Mouse (Mus musculus) testis, postnatal 14 days (tissue): ENCODE measurements around the gene D17H6S53E.

Source experiments
- DNase-seq: peaks from one replicate; pipeline ENCODE4 v3.0.0; 2021; ENCODE audit warnings: low spot score

Gene D17H6S53E

DNA sequence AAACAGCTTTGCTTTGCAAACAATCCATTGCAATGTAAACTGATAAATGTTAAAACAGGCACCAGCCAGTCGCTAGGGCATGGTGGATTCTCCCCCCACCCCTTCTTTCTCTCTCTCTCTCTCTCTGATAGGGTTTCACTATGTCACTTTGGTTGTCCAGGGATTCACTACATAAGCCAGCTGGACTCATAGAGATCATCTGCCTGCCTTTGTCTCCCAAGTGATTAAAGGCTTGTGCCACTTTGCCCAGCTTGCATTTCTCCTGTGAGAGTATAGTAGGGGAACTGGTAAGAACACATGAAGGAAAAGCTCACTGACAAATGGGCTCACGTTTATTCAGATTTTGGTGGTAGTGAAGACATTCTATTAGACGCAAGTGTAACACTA is 6.0 kb downstream of the D17H6S53E start:
- DNase-seq = no peak

DNA sequence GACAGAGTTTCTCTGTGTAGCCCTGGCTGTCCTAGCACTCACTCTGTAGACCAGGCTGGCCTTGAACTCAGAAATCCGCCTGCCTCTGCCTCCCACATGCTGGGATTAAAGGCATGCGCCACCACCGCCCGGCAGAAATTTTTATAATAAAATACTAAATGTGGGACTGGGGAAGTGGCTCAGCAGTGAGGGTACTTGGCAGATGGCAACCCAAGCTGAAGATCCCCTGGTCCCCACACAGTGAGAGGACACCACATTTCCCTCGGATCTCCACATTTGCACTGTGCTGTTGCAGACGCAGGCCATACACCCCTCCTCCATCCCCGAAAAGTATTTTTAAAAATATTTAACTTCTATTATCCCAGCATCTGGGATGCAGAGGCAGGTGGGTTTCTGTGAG is 7.3 kb downstream of the D17H6S53E start:
- no peak for DNase-seq

DNA sequence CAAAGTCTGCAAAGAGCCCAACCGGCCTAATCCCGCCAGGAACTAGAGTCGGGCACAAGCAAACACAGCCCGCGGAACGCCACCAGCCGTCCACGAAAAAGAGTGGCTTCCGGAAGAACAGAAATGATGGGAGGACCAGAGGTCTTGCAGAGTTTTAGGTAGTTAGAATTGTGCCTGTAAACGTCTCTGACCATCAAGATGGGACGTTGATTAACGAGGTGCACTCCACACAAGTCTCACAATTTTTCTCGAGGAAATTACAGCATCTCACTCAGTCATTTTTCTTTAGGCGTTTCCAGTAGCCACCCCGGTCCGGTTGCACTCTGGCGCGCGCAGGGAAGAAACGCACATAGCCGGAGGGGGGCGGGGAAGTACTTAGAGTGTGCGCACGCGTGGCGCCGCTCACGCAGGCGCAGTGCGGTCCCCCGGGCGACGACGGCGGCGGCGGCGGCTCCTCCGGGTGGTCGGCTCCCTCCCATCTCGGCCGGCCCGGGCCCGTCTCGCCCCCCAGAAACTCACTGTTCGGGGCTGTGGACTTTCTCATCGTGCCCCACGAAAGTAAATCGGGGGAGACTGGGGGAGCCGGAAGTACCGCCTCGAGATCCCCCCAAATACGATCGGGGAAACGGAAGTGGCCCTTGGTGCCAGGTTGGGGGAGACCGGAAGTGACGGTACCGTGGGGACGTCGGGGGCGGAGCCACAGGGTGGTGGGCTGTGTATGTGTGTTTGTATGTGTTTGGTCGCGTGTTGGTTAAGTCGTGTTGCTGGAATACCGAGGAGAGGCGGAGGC is 8.8 kb downstream of the D17H6S53E start, which contains the start of gene Bag6:
Gene Bag6, plus strand, starts transcription at position 378 of the 790 bp plus-strand sequence.
- DNase-seq = peak; percentile 92

DNA sequence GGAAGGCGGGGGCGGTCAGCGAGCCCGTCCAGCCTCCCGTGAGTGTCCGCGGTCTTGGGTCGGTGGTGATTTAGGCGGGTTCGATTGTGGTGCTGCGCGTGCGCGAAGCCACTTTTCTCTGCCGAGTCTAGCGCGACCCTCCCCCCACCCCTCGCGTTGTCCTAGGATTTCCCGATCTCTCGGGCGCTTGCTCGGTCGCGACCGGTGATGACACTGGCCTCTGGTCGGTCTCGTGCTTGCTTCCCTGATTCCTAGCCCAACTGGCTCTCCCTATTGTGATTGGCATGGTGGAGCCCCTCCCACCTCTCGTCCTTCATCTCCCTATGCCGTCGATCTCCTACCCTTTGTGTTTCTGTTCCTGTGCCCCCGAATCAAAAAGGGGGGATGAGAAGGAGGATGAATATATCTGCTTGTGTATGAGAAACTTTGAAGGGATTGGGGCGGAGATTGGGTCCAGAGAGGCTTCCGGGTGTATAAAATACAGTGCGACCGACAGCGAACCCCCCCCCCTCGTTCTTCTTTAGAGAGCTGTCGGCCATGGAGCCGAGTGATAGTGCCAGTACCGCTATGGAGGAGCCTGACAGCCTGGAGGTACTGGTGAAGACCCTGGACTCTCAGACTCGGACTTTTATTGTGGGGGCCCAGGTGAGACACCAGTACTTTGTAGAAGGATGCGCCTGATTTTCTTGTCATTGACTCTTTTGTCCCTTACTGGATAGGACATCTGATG is 9.6 kb downstream of the D17H6S53E start:
- DNase-seq = no peak

DNA sequence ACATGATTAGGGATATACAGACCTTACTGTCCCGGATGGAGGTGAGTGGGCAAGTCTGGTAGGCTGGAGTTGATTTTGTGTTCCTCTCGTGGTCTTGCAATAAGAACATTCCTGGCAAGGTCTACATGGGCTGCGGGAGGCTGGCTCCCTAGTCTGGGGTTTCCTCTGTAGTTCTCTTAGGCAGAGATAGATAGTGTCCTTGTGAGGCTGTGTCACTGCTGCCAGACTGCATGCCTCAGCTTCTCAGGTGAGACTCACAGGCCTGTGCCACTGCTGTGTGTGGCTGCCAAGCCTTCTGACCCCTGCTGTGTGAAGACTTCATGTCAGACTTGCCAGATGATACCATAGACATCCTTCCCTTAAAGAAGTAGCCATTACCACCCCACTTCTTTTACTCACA is 13.1 kb downstream of the D17H6S53E start:
- no peak for DNase-seq

DNA sequence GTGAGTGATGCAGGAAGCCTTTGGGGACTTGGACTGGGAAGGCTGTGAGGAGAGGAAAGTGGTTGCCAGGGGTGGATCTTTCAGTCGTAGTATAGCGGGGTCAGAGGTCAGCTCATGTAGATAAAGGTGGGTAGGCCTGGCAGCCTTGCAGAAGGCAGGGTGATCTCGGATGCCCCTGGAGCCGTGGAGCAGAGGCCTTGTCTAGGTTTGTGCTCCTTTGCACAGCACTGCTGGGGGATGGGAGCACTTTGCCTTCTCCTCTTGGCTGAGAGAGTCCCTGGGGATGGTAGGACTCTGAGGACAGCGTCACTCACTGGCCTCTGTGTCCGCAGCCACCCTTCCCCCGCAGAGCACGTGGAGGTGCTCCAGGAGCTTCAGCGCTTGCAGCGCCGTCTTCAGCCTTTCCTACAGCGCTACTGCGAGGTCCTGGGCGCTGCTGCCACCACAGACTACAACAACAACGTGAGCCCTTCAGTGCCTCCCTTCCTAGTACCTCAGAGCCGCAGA is 14.4 kb downstream of the D17H6S53E start:
- DNase-seq = no peak

DNA sequence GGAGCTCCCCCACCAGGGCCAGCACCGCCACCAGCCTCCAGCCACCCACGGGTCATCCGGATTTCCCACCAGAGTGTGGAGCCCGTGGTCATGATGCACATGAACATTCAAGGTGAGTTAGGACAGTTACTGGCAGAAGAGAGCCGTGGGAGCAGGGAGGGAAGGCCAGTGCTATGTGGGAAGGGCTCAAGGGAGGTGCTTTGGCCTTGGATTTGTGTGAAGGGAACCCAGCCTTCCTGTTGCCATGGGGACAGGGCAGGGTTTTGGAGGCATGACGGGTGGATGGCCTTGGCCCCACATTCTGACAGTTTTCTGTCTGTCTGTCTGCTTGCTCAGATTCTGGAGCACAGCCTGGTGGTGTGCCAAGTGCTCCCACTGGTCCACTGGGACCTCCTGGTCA is 15.8 kb downstream of the D17H6S53E start:
- peak; percentile 88 for DNase-seq

DNA sequence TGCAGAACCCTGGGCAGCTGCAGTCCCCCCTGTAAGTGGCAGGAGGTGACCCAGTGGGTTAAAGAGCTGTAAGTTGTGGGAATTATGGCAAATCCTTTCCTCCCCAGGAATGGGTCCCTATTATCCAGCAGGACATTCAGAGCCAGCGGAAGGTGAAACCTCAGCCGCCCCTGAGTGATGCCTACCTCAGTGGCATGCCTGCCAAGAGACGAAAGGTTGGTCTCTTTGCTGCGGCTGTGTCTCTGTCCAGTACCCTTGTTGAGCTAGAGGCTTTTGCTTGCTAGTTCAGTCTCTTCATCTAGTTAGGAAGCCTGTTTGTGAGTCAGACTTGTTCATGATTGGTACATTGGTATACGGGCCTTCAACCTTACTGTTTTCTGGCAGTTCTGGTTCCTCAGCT is 20.0 kb downstream of the D17H6S53E start:
- no peak for DNase-seq

DNA sequence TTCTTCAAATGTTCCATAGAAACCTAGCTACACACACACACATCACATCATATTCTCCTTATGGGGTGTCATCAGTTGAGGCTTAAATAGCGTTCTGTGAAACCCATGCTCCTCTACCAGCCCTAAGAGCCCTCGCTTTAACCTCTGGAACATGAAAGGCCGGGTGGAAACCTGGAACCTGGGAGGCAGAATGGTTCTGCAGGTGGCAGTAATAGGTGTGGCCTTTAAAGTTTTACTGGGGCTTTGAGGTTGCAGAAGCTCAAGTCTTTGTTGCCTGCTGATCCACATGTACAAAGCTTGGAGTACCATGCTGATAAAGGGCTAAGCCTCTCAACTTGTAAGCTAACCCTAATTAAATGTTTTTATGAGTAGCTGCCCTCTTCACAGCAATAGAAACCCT is 21.2 kb downstream of the D17H6S53E start:
- DNase-seq = no peak

DNA sequence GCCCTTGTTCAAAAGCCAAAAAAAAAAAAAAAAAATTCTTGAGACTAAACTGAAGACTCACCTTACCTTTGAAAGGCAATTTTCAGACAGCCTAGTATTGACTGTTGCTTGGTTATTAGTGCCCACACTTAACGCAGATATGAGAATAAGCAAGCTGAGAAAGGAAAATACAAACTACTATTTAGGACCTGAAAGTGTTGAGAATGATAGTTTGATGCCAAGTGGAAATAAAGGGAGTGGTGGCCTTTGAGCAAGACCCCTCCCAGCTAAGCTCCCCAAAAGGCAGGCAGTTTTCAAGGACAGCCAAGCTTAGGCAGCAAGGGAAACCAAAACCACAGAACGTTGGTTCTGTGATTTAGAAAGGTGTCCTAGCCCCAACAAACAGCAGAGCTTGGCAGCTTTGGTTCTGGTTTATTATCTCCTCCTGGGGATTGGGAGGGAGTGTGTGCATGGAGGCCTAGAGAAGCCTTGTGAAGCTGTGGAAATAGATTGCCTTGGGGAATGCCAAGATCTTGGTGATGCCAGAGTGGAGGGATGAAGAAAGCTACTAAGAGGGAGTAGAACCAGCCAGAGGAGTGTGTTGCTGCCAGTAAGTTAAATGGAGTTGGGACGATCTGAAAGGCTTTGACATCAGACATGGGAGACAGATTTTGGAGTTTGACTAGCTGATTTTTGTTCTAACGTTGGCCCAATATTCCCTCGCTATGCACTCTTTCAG is 21.9 kb downstream of the D17H6S53E start:
- DNase-seq = no peak

DNA sequence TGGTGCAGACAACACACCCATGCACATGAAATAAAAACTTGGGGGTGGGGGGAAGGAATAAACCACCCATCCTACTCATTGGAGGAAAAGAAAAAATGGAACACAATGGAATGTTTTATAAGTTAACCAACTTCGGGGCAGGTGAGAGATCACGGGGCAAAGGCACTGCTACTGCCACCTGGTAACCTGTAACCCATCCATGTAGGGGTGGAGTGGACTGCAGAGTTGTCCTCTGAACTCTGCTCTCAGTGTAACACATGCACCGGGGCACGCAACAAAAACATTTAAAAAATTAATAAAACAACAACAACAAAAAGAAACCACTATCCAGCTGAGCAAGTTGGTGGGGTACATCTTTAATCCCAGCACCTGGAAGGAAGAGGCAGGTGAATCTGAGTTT is 25.9 kb downstream of the D17H6S53E start:
- no peak for DNase-seq

DNA sequence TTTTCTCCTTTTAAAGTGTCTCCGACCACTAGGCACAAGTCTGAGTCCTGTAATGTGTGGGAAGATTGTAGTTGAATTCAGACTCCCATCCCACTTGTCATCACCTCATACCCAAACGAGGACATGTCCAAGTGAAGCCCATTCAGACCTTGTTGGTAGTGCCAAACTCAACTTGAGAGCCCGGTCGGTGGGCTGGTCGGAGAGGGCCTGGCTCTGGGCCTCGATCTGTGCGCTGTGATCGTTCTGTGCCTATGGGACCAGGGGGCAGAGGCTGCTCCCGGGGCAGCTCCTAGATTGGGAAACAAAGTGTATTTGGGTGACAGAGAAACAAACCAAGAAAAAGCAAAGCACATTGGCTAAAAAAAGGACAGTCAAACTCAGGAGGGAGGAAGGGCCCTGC is 26.9 kb downstream of the D17H6S53E start:
- no peak for DNase-seq

DNA sequence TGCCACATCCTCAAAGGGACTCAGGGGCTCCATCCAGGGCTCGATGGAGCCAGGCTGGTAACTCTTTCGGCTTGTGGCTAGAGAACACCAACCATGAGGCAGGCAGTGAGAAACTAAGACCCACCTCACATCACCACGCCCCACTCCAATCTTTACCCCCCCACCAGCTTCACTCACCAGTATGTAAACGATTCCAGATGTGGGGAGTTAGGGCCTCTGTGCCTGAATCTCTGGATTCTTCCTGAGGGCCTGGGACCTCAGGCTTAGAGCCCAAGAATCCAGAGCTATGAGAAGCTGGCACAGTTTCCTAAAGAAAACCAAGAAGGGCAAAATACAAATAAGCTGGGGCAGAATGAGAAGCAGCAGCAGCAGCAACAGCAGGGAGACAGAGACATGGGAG is 27.8 kb downstream of the D17H6S53E start:
- DNase-seq = no peak

DNA sequence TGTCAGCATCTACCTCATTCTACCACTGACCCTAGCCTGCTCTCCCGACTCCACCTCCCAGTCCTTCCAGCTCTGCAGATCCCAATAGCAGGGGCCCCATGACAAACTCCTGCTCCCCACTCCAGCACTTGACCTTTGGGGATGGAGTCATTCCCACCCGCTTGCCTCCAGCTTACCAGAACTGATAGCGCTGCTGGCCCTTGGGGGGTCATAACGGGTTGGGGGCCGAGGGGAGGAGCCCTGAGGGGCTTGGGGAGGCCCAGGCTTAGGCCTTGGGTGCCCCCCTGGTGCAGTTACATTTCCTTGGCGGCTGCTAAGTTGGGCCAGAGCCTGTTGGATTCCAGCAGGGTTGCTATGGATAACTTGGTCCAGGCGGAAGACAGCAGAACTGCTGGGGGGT is 28.4 kb downstream of the D17H6S53E start:
- DNase-seq = no peak

DNA sequence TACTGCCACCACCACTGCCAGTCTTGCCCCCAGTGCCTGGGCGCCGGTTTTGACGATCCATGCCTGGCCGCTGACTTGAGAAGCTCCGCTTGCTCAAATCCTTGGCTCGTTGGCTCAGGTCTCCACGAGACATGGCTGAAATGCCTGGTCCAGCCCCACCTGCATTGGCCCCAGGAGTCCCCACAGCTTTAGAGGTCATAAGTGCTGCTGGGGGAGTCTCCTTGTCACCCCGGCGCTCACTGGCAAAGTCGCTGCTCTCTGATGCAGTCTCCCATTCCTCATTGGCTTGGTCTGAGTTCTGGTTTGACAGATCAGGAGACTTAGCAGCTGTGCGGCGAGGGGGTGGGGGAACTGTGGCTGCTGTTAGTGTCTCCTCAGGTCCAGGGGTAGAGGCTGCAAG is 29.3 kb downstream of the D17H6S53E start:
- no peak for DNase-seq

DNA sequence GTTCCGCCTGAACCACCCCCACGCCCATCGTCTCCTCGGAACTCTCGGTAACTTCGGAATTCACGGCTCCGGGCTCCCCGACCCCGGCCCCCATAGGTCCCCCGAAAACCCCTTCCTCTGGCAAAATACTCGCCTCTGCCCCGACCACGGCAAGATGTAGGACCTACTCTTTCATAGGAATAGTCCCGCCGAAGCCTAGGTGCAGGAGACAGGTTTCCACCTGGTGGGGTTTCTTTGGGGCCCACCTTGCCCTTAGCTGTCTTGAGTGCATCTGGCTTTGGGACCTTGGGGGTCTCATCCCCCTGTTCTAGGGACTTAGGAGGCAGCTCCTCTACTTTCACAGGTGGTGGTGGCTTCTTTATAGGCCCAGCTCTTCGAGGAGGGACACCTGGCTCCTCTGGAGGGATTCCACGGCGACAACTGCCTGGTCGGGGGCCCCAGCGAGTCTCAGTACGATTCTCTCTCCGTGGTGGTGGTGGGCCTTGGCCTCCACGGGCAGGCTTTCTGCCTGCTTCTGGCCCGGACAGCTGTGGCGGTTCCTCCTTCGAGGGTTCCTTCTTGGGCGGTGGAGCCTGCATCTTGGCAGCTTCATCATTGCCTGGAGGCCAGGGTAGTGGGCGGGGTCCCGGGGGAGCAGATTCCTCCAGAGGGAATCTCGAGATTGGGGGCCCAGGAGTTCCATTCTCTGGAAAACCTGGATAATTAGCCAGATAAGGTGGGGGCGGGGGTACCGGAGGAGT is 30.5 kb downstream of the D17H6S53E start:
- DNase-seq = no peak

DNA sequence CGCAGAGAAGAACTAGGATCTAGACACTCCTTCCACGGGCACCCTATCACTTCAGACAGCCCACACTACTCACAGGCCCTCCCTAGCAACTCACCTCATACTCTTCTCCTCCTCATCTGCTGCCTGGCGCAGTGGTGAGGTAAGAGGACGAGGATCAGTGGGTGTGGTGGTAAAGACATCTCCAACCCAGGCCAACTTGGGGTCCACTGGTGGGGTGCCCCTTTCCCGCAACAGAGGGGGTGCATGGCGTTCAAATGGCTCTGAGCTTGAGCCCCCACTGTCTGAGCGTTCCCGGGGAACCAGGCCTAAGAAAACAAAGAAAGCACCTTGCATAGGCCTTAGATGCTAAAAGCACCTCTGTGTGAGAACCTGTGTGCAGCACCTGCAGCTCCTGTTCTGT is 31.1 kb downstream of the D17H6S53E start:
- DNase-seq = no peak

DNA sequence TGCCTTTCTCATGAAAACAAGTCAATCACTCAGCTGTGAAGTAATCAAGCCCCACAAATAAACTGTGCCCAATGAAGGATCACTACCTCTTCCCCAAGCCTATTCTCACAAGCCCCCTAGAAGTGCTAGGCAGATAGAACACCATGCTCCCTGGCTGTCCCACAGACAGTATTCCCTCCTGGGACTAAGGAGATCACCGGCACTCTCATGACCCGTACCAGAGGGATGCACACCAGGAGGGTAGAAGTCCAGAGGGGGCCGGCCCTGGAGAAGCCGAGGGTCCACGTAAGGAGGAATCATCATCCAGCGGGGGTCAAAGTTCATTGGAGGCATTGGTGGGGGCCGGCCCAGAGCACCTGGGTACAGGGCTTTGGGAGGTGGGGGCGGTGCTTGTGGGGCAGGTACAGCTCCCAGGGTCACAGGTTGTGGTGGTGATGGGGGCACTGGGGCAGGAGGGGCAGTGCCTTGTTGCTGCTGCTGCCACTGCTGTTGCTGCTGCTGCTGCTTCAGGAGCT is 31.5 kb downstream of the D17H6S53E start:
- no peak for DNase-seq

DNA sequence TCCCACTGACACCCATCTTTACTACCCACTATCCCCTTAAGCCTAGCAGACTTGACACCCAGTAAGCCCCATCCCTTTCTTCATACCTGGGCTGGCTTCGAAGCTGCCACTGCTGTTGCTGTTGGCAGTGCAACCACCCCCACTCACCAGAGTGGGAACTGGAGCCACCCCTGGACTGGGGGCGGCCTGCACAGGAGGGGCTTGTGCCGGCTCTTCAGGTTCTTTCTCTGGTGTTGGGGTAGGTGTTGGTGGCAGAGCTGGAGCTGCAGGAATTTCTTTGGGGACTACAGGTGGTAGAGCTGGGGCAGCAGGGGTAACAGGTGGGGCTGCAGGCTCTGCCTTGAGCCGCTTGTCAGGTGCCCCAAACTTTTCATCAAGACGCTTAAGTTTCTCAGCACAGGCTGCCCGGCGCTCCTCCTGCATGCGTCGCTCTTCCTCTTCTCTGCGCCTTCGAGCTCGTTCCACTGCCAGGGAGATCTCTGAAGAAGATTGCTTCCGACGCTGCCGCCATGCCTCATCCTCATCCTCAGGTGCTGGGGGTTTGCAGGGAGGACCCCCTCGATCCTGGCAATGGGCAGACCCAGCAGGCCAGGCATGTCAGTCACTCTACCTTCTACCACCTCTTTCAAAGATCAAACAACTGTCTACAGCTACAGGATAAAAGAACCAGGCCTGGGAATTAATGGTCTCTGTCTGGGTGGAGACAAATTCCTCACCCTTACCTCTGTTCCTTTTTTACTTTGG is 32.8 kb downstream of the D17H6S53E start:
- DNase-seq = no peak

DNA sequence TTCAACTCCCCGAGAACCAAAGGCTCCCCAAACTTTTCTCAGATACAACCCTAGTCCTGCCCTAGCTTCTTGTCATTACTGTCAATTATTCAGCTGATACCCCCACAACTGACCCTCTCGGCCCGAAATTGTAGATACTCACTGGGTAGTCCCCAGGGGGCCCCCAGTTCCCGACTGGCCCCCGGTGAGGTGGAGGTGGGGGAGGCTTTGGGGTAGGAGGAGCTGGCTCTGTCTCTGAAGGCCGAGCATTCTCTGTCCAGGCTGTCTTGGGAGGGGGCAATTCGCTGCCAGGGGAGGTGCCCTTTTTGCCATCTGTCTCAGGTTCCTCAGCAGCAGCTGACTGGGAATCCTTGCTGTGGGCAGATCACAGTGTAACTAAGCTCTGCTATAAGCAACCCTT is 33.5 kb downstream of the D17H6S53E start:
- no peak for DNase-seq

DNA sequence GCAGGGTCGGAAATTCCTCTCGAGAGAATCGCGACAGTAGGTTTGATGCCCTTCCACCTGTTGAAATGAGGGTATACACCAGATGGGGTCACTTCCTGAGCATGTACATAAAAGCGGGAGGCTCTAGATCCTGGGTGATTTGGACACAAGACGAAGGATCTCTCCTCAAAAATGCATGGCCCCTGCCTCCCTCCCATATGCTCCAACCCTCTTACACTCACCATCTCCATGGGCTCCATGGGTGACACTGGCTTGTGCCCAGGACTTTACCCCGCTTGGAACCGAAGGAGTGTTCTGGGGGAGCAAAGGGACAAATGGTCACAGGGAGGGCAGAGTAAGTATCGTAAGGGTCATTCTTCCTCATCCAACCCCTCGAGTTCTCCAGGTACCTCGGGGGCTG is 35.2 kb downstream of the D17H6S53E start:
- no peak for DNase-seq
